Comparison of ENCODE assay signal across 8 mouse cellular contexts in the genomic region with DNA sequence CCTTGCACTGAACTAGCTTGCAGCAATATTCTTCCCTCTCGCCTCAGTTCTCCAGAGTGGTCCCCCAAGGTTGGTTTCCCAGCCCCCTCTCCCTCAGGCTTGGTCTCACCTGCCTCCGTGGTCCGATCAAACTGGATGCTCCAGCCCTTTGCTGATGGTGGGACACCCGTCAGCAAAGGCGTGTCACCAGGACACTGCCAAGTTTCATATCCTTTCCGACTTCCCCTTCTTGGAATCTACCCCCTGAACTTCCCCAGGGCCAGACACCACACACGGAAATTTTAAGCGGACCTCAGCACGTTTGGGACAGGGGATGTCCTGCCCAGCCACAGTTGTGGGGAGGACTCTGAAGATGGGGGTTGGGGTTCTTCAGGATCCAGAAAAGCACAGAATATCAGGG. TPM values are rescaled to one million over a fixed set of nuclear protein-coding genes. Genes with fewer than 3 reads are reported as not detected.
DNase-seq lines count a peak whose midpoint lies in the region; ATAC-seq lines count a peak whose summit lies in the region.

A gene (minus strand): TSS at position 167 of the 400 bp plus-strand sequence.

- no peak within 1 kb of the TSS for H3K27ac ChIP-seq in lung, embryonic 16.5 days (ENCODE audit: low read length)
- no peak within 1 kb of the TSS for H3K27ac ChIP-seq in embryonic facial prominence, embryonic 14.5 days (replicated peaks; ENCODE audit: low read depth, low read length)

- no peaks in the 10 kb centered on the region for H3K9me3 ChIP-seq in lung, embryonic 16.5 days (ENCODE audit: control insufficient read depth, low read length)
- H3K9me3 ChIP-seq in embryonic facial prominence, embryonic 14.5 days (ENCODE audit: control insufficient read depth, low read length) = no peaks in the 10 kb centered on the region

- H3K27me3 ChIP-seq in lung, embryonic 16.5 days (ENCODE audit: control insufficient read depth, insufficient read depth, low read depth, low read length) = peaks cover 13% of the 10 kb centered on the region
- H3K27me3 ChIP-seq in embryonic facial prominence, embryonic 14.5 days (replicated peaks; ENCODE audit: control insufficient read depth, insufficient read depth, low read length) = peaks cover 31% of the 10 kb centered on the region

- no peak within 1 kb of the TSS for H3K4me2 ChIP-seq in lung, embryonic 16.5 days (ENCODE audit: low read depth, low read length)
- H3K4me2 ChIP-seq in embryonic facial prominence, embryonic 14.5 days (ENCODE audit: low read depth, low read length) = no peak within 1 kb of the TSS

- H3K4me3 ChIP-seq in lung, embryonic 16.5 days (ENCODE audit: low read length) = no peak within 1 kb of the TSS
- H3K4me3 ChIP-seq in embryonic facial prominence, embryonic 14.5 days (ENCODE audit: low read depth, low read length) = no peak within 1 kb of the TSS

- H3K4me1 ChIP-seq in lung, embryonic 16.5 days (replicated peaks; ENCODE audit: control insufficient read depth, insufficient read depth, low read length) = no peaks in the 10 kb centered on the region
- no peaks in the 10 kb centered on the region for H3K4me1 ChIP-seq in embryonic facial prominence, embryonic 14.5 days (ENCODE audit: control insufficient read depth, insufficient read depth, low read length)

- intact Hi-C loops in heart, postnatal 14 days (cut with DNase I) = no loop called here
- intact Hi-C loops in left cerebral cortex, postnatal 36 days (cut with DNase I) = loop anchor here (10.0 kb wide), 1 partner anchor 386 kb away; no protein-coding TSS in a partner anchor

- DNase-seq in lung, postnatal 25 days (ENCODE audit: low spot score) = no peak
- DNase-seq in embryonic facial prominence, embryonic 14.5 days (ENCODE audit: low spot score) = no peak
- peak in 1 of 2 experiments; percentile 19 for DNase-seq in heart, postnatal 14 days
- DNase-seq in left cerebral cortex, postnatal 36 days (ENCODE audit: low spot score in 2 of 2) = no peak
- no peak for DNase-seq in frontal cortex, postnatal 10 days (ENCODE audit: low spot score in 2 of 2)
- no peak for DNase-seq in cerebellum, adult 8-10 months
- DNase-seq in kidney, postnatal 10 days = no peak

- WGBS in lung, embryonic 16.5 days = 67% methylated on average over 9 of the region's 9 CpGs
- WGBS in embryonic facial prominence, embryonic 14.5 days = 76% methylated on average over 9 of the region's 9 CpGs

- H3K36me3 ChIP-seq in lung, embryonic 16.5 days (ENCODE audit: control insufficient read depth, insufficient read depth, low read length) = no peaks in the 10 kb centered on the region
- no peaks in the 10 kb centered on the region for H3K36me3 ChIP-seq in embryonic facial prominence, embryonic 14.5 days (ENCODE audit: control insufficient read depth, insufficient read depth, low read length)

- ATAC-seq in lung, embryonic 16.5 days (ENCODE audit: low read depth) = no peak
- ATAC-seq in embryonic facial prominence, embryonic 14.5 days (ENCODE audit: low read depth) = no peak

- no peak within 1 kb of the TSS for H3K9ac ChIP-seq in lung, embryonic 16.5 days (ENCODE audit: low read length)
- H3K9ac ChIP-seq in embryonic facial prominence, embryonic 14.5 days (ENCODE audit: low read depth, low read length) = no peak within 1 kb of the TSS

RNA-seq across cellular contexts. Expression of the gene that starts here (rescaled TPM):
- polyA plus RNA-seq in lung, embryonic 16.5 days (2015; fragmentation: Nextera tagmentation; extraction: Ambion mirVana) = 32.6 and 36.7 TPM in 2 replicates
- polyA plus RNA-seq in embryonic facial prominence, embryonic 14.5 days (2014; fragmentation: Nextera tagmentation; extraction: Ambion mirVana) = 46.6 and 49.2 TPM in 2 replicates
- total RNA-seq in heart, postnatal 14 days (2021) = 10 to 100 TPM; 39.1 to 41.5 TPM
- total RNA-seq in left cerebral cortex, postnatal 36 days (2021) = 10 to 100 TPM; 49.6 to 50.7 TPM
